Comparison of ENCODE assay signal across 15 mouse cellular contexts in genomic region chr10:37811789-37812188, GRCm38 (mm10).
DNase-seq lines count a peak whose midpoint lies in the region; ATAC-seq and TF ChIP-seq lines count a peak whose summit lies in the region.
"Had no signal": no experiment of that assay in that cellular context is flagged by ENCODE, and none has a peak within 500 bp of the region (broad histone marks: within the 10 kb centered on the region; RNA-seq: fewer than 3 reads in every experiment).

No protein-coding gene starts in this region.

- 0 out of 2 replicates have a peak overlapping the region, but pooled peaks have one; percentile 36 for H3K27ac ChIP-seq in forebrain, embryonic 13.5 days
- H3K27ac ChIP-seq in forebrain, embryonic 11.5 days (ENCODE audit: low read depth, low read length) = no peak overlapping the region
- peak overlapping the region; percentile 39 for H3K27ac ChIP-seq in midbrain, embryonic 14.5 days (replicated peaks; ENCODE audit: low read depth, low read length)
- H3K27ac ChIP-seq in midbrain, embryonic 16.5 days (ENCODE audit: low read length) = no peak overlapping the region
- H3K27ac ChIP-seq in hindbrain, embryonic 13.5 days = peak overlapping the region; percentile 69; the same call in 1 of the 2 replicates
- H3K27ac ChIP-seq in left cerebral cortex, adult 2 months = no peak overlapping the region
- H3K27ac ChIP-seq: embryonic facial prominence, embryonic 10.5 days; heart, embryonic 10.5 days; limb, embryonic 10.5 days had no signal

- DNase-seq in forebrain, embryonic 11.5 days (ENCODE audit: low spot score) = no peak
- DNase-seq in midbrain, embryonic 14.5 days = peak; percentile 4
- DNase-seq in left cerebral cortex, adult 2 months (ENCODE audit: extremely low spot score in 1 of 2, low spot score in 2 of 2) = no peak
- no peak for DNase-seq in spleen, adult 18-20 months
- DNase-seq: gastrocnemius, postnatal 36 days; thymus, postnatal 25 days had no signal

- no peak overlapping the region for H3K4me3 ChIP-seq in forebrain, embryonic 13.5 days
- no peak overlapping the region for H3K4me3 ChIP-seq in forebrain, embryonic 11.5 days (ENCODE audit: low read depth, low read length)
- no peak overlapping the region for H3K4me3 ChIP-seq in midbrain, embryonic 14.5 days (replicated peaks; ENCODE audit: low read depth, low read length)
- no peak overlapping the region for H3K4me3 ChIP-seq in midbrain, embryonic 16.5 days (ENCODE audit: low read depth, low read length)
- no peak overlapping the region for H3K4me3 ChIP-seq in hindbrain, embryonic 13.5 days
- H3K4me3 ChIP-seq in left cerebral cortex, adult 2 months = no peak overlapping the region
- H3K4me3 ChIP-seq: embryonic facial prominence, embryonic 10.5 days; heart, embryonic 10.5 days; limb, embryonic 10.5 days; megakaryocyte, embryonic 14.5 days had no signal

- H3K4me2 ChIP-seq in forebrain, embryonic 13.5 days = no peak overlapping the region
- no peak overlapping the region for H3K4me2 ChIP-seq in forebrain, embryonic 11.5 days (ENCODE audit: low read depth, low read length, severe bottlenecking)
- H3K4me2 ChIP-seq in midbrain, embryonic 14.5 days (ENCODE audit: low read length) = no peak overlapping the region
- H3K4me2 ChIP-seq in midbrain, embryonic 16.5 days (ENCODE audit: low read length) = no peak overlapping the region
- H3K4me2 ChIP-seq in hindbrain, embryonic 13.5 days = no peak overlapping the region

- no peaks in the 10 kb centered on the region for H3K27me3 ChIP-seq in forebrain, embryonic 13.5 days
- no peaks in the 10 kb centered on the region for H3K27me3 ChIP-seq in forebrain, embryonic 11.5 days (ENCODE audit: control insufficient read depth, insufficient read depth, low read length)
- H3K27me3 ChIP-seq in midbrain, embryonic 14.5 days (ENCODE audit: control insufficient read depth, insufficient read depth, low read length) = no peaks in the 10 kb centered on the region
- no peaks in the 10 kb centered on the region for H3K27me3 ChIP-seq in midbrain, embryonic 16.5 days (ENCODE audit: control insufficient read depth, insufficient read depth, low read depth, low read length)
- H3K27me3 ChIP-seq in hindbrain, embryonic 13.5 days = no peaks in the 10 kb centered on the region
- H3K27me3 ChIP-seq: megakaryocyte, embryonic 14.5 days had no signal

- TF ChIP-seq CTCF in left cerebral cortex, adult 2 months (IDR thresholded peaks at IDR 0.05) = no peak

- no peak overlapping the region for H3K9ac ChIP-seq in forebrain, embryonic 13.5 days
- H3K9ac ChIP-seq in forebrain, embryonic 11.5 days (ENCODE audit: low read length) = no peak overlapping the region
- no peak overlapping the region for H3K9ac ChIP-seq in midbrain, embryonic 14.5 days (replicated peaks; ENCODE audit: low read length)
- no peak overlapping the region for H3K9ac ChIP-seq in midbrain, embryonic 16.5 days (ENCODE audit: low read depth, low read length)
- H3K9ac ChIP-seq in hindbrain, embryonic 13.5 days = no peak overlapping the region
- H3K9ac ChIP-seq: forebrain, postnatal 0 days had no signal

- intact Hi-C loops in left cerebral cortex, adult 2 months (cut with DNase I) = no loop called here

- peaks cover 19% of the 10 kb centered on the region for H3K4me1 ChIP-seq in forebrain, embryonic 13.5 days
- H3K4me1 ChIP-seq in forebrain, embryonic 11.5 days (replicated peaks; ENCODE audit: control insufficient read depth, insufficient read depth, low read length) = no peaks in the 10 kb centered on the region
- peaks cover 5% of the 10 kb centered on the region; the same call in 1 of the 2 replicates for H3K4me1 ChIP-seq in midbrain, embryonic 14.5 days (ENCODE audit: control insufficient read depth, insufficient read depth, low read length)
- H3K4me1 ChIP-seq in midbrain, embryonic 16.5 days (ENCODE audit: control insufficient read depth, insufficient read depth, low read length) = peaks cover 3% of the 10 kb centered on the region; the same call in 1 of the 2 replicates
- H3K4me1 ChIP-seq in hindbrain, embryonic 13.5 days (replicated peaks) = peaks cover 17% of the 10 kb centered on the region
- H3K4me1 ChIP-seq: embryonic facial prominence, embryonic 10.5 days; heart, embryonic 10.5 days; limb, embryonic 10.5 days; megakaryocyte, embryonic 14.5 days had no signal

- H3K36me3 ChIP-seq in forebrain, embryonic 13.5 days (ENCODE audit: poor library complexity, severe bottlenecking) = no peaks in the 10 kb centered on the region
- H3K36me3 ChIP-seq in forebrain, embryonic 11.5 days (ENCODE audit: control insufficient read depth, insufficient read depth, low read length) = no peaks in the 10 kb centered on the region
- H3K36me3 ChIP-seq in midbrain, embryonic 14.5 days (ENCODE audit: control insufficient read depth, insufficient read depth, low read length) = no peaks in the 10 kb centered on the region
- H3K36me3 ChIP-seq in midbrain, embryonic 16.5 days (ENCODE audit: control insufficient read depth, insufficient read depth, low read length) = no peaks in the 10 kb centered on the region
- no peaks in the 10 kb centered on the region for H3K36me3 ChIP-seq in hindbrain, embryonic 13.5 days
- H3K36me3 ChIP-seq: embryonic facial prominence, embryonic 10.5 days; heart, embryonic 10.5 days; limb, embryonic 10.5 days had no signal

- ATAC-seq in forebrain, embryonic 13.5 days = no peak
- ATAC-seq in forebrain, embryonic 11.5 days (replicated peaks; ENCODE audit: low FRiP score) = no peak
- no peak for ATAC-seq in midbrain, embryonic 14.5 days (ENCODE audit: low FRiP score, low TSS enrichment)
- no peak for ATAC-seq in midbrain, embryonic 16.5 days
- no peak for ATAC-seq in hindbrain, embryonic 13.5 days (ENCODE audit: low FRiP score)
- 0 out of 2 replicates have a peak, but pooled peaks have one; percentile 26 for ATAC-seq in neutrophil, adult 5-6 weeks (ENCODE audit: extremely low read depth, insufficient number of reproducible peaks, low FRiP score, poor library complexity, severe bottlenecking)

- no peaks in the 10 kb centered on the region for H3K9me3 ChIP-seq in forebrain, embryonic 13.5 days (replicated peaks)
- H3K9me3 ChIP-seq in forebrain, embryonic 11.5 days (ENCODE audit: control insufficient read depth, low read length) = no peaks in the 10 kb centered on the region
- no peaks in the 10 kb centered on the region for H3K9me3 ChIP-seq in midbrain, embryonic 14.5 days (ENCODE audit: control insufficient read depth, low read length)
- H3K9me3 ChIP-seq in midbrain, embryonic 16.5 days (replicated peaks; ENCODE audit: control insufficient read depth, low read length, poor library complexity, severe bottlenecking) = no peaks in the 10 kb centered on the region
- H3K9me3 ChIP-seq in hindbrain, embryonic 13.5 days = no peaks in the 10 kb centered on the region
- H3K9me3 ChIP-seq: embryonic facial prominence, embryonic 10.5 days; heart, embryonic 10.5 days; limb, embryonic 10.5 days had no signal

- WGBS in forebrain, embryonic 13.5 days = 90% methylated on average over 5 of the region's 5 CpGs
- 93% methylated on average over 5 of the region's 5 CpGs for WGBS in forebrain, embryonic 11.5 days
- WGBS in midbrain, embryonic 14.5 days = 84% methylated on average over 5 of the region's 5 CpGs
- WGBS in midbrain, embryonic 16.5 days = 81% methylated on average over 5 of the region's 5 CpGs
- WGBS in hindbrain, embryonic 13.5 days = 78% methylated on average over 5 of the region's 5 CpGs

Comparison
In these comparisons a context has a peak if more than half of its experiments do, and no peak if none do; other contexts are left out.
1. H3K27ac ChIP-seq: peak in forebrain, embryonic 13.5 days (single experiment), midbrain, embryonic 14.5 days (single experiment) and hindbrain, embryonic 13.5 days (single experiment); none in forebrain, embryonic 11.5 days (single experiment), midbrain, embryonic 16.5 days (single experiment) and left cerebral cortex, adult 2 months (single experiment).